Mouse (Mus musculus) heart, postnatal 36 days (tissue): ENCODE measurements at regions not wholly inside any gene's neighbourhood (a gene's known extent, or its start where the extent isn't known, plus 50 kb on each side); places are given as distances from the start of the nearest gene placed in this dataset.
A peak's percentile ranks its signal among the peaks of the same experiment; 100 is the strongest.

Experiments used
- DNase-seq, 2 experiments: peaks; one replicate each; pipeline ENCODE4 v3.0.0; 2021 to 2022
- intact Hi-C: fragments of 180-260 bp; cut with DNase I; formaldehyde crosslinking; loops from one replicate; pipeline ENCODE4 v1.15.1; 2025

DNA sequence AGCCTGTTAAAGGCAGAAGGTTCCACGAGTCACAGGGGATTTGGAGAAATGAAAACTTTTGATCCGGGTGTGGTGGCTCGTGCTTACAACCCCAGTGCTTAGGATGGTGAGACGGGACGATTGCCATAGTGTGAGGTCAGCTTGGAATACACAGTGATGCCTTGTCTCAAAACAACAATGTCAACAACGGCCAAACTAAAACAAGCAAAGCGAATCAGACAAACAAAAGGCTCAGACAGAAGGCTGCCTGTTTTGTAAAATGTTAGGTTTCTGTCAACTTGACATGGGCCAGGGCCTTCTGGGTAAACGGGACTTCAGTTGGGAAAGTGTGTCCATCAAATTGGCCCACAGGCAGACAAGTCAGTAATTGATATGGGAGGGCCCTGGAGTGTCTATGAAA, 201.6 kb downstream of the Etnk1 start:
- no peak for DNase-seq
- intact Hi-C loops: no loop called here

GRCm38 (mm10) chr6:143372487-143372886, 205.5 kb downstream of the Etnk1 start:
- intact Hi-C loops: loop anchor here (10.0 kb wide), 1 partner anchor 1592 kb away; no protein-coding TSS in a partner anchor
- DNase-seq: no peak

GRCm38 (mm10) chr6:143373686-143374273, 206.8 kb downstream of the Etnk1 start:
- intact Hi-C loops: loop anchor here (10.0 kb wide), 1 partner anchor 1591 kb away; no protein-coding TSS in a partner anchor

DNA sequence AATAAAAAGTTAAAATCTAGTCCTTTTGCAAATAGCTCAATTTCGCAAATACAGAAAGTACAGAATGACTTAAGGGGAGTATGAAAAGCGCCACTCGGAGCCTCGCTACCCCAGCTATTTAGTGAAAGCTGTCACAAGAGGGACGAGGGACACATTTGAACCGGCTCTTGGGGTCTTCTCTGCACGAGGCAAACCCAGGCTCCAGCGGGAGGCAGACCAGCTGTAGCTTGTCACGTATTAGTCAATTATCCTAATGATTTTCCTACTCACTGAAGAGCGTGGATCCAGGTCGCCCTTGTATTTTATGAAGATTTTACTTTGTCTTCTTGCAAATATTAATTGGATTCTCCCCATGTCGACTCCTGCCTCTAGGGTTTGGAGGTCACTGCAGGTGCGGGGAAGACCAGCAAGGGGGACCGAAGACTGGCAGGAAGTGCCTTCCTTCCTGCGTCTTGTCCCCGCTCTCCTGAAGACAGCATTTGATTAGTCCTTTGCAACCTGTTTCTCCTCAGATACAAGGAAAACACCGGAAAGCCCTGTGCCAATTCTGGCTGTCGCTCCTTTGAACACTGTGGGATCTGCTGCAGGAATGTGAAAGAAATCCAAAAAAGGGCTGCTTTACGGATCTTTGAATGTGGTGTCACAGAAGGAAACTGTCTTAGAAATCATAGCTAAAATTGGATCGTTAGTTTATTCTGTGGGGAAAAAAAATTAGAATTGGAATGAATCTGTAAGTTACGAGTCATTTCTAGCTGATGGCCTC, 209.1 kb downstream of the Etnk1 start:
- intact Hi-C loops: loop anchor here (10.0 kb wide), 1 partner anchor 1589 kb away; no protein-coding TSS in a partner anchor
- no peak for DNase-seq

More at GRCm38 (mm10) chr6:143373686-143374273, 206.8 kb downstream of the Etnk1 start:
- peak; percentile 31 to 52 for DNase-seq

GRCm38 (mm10) chr6:143377121-143377520, 210.1 kb downstream of the Etnk1 start:
- intact Hi-C loops: loop anchor here (10.0 kb wide), 1 partner anchor 1588 kb away; no protein-coding TSS in a partner anchor
- no peak for DNase-seq

DNA sequence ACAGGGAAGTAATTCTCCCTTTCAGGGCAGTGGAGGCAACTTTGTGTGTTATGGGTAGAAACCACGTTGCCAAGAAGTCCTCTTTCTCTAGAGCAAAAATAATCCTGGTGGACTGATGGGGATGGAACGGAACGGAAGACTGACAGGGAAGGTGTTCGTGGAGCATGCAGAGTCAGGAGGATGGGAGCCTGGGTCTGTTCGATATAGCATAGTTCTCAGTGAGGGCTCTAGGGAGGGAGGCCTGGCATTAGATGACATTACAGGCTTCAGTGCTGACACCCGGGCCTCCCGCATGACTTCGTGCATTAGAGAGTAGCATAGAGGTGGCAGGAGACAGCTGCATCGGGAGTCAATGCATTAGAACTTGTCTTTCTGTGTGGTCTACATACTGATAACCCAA, 211.1 kb downstream of the Etnk1 start:
- DNase-seq: no peak
- intact Hi-C loops: loop anchor here (10.0 kb wide), 1 partner anchor 1587 kb away; no protein-coding TSS in a partner anchor

GRCm38 (mm10) chr6:143380490-143380889, 213.5 kb downstream of the Etnk1 start:
- no peak for DNase-seq
- intact Hi-C loops: no loop called here

DNA sequence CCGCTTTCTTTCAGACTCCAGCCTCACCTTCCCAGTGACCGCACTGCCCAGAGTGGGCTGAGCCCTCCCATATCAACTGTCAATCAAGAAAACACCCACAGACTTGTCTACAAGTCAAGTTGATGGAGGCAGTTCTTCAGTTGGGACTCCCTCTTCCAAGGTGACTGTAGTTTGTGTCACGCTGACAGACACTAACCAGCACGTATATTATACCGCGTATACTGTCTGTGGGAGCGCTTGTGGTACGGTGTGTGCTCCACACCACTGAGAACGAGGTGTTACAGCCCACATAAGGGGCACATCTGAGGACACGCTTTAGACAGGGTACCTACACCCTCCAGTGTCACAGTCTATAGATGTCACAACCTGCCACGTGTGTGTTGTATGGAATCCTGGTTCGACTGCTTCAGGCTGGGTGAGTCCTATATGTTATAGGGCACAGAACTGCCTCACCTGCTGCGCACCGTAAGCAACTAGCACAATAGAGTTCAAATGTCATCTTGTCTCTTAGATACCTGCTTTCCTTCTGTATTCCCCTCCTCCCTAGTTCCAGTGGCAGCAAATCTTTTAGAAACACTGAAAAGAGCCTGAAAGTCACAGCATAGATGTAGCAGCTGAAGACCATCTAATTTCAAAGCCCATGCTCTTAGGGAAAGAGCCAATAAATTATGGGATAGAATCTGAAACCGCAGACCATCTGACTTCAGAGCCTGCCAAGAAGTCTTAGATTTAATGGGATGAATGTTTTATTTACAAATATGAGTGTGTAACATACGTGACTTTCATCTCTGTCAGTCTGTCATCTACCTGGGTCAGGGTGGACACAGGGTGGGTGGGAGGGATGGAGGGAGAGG, 219.8 kb downstream of the Etnk1 start:
- intact Hi-C loops: no loop called here
- DNase-seq: no peak

GRCm38 (mm10) chr6:143393543-143394207, 226.7 kb downstream of the Etnk1 start:
- DNase-seq: no peak
- intact Hi-C loops: no loop called here

DNA sequence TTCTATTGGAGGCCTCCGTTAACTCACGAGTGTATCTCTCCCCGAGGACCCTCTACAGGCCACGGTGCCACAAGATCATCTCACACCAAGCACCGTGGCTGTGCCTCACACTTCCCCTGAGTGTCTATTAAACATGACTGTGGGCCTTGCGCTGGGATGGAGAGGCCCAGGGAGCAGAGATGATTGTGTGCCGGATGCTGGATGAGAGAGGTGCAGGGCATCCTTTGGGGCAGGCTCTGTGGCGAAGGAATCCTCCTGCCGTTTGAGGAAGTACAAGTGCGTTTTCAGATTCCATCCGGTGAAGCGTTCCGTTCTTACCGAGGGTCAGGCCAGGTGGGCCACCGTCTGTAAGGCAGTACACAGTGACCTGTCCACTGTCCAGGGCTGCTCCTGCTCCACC, 227.4 kb downstream of the Etnk1 start:
- DNase-seq: no peak

GRCm38 (mm10) chr6:143401436-143401835, 234.4 kb downstream of the Etnk1 start:
- intact Hi-C loops: no loop called here
- no peak for DNase-seq

More for the DNA sequence above, 227.4 kb downstream of the Etnk1 start:
- intact Hi-C loops: no loop called here

GRCm38 (mm10) chr6:143401921-143402320, 234.9 kb downstream of the Etnk1 start:
- intact Hi-C loops: no loop called here
- no peak for DNase-seq

DNA sequence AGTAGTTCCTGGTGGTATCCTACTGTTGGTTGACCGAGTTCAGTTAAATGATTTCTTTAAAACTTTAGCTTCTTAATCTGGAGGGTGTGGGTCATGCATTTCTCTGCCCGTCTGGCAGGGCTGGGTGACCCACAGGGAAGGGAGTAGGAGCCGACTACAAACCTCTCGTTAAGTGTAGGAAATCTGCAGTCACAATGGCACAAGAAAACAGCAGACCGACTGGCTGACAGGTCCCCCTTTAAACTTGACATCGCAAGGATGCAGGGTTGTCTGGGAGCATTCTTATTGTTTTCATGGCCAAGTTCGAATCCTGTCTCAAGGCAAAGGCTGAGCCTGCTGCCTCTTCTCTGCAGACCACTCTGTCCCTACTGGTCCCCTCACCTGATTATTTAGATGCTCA, 235.7 kb downstream of the Etnk1 start:
- DNase-seq: no peak
- intact Hi-C loops: no loop called here

DNA sequence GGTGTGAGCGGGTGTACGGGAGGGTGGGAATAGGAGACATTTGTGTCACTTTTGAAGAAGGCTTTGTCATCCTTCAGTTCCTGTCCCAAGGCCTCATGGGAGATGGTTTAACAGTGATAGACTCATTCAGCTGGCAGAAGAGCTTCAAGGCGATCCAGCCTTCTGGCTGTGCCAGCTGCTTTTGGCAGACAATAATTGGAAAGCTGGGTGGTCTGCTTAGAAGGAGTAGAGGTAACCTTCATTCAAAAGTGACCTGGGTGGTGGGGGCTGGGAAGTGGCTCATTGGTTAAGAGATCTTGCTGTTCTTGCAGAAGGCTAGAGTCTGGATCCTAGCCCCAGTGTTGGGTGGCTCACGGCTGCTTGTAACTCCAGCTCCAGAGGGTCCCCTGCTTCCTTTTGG, 237.5 kb downstream of the Etnk1 start:
- DNase-seq: no peak
- intact Hi-C loops: no loop called here

- DNase-seq: no peak
- intact Hi-C loops: no loop called here
Measured at GRCm38 (mm10) chr6:143412056-143412455, 245.0 kb downstream of the Etnk1 start.

- intact Hi-C loops: no loop called here
- no peak for DNase-seq
Measured at GRCm38 (mm10) chr6:143412721-143413120, 245.7 kb downstream of the Etnk1 start.

GRCm38 (mm10) chr6:143414590-143415382, 247.8 kb downstream of the Etnk1 start:
- DNase-seq: no peak

GRCm38 (mm10) chr6:143415383-143415778, 248.4 kb downstream of the Etnk1 start:
- intact Hi-C loops: no loop called here

More at GRCm38 (mm10) chr6:143414590-143415382, 247.8 kb downstream of the Etnk1 start:
- intact Hi-C loops: no loop called here

DNA sequence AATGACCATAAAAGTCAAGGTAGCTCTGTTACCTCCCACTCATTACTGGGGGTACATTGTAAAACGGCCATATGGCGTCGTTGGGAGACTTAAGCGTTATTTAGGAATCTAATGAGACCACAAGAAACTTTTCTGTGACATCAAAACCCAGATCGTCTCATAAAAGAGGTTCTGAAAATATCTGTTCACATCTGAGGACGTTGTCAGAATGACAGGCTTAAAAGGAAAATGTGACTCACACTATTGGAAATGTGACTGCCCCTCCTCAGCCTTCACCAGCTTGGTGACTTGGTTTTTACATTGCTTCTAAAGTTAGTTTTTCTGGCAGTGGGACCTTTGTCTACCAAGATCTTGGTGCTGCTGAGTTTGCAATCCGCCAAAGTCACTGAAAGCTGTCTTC, 252.9 kb downstream of the Etnk1 start:
- intact Hi-C loops: no loop called here

More at GRCm38 (mm10) chr6:143415383-143415778, 248.4 kb downstream of the Etnk1 start:
- no peak for DNase-seq

GRCm38 (mm10) chr6:143423026-143423425, 256.0 kb downstream of the Etnk1 start:
- no peak for DNase-seq
- intact Hi-C loops: no loop called here

More for the DNA sequence above, 252.9 kb downstream of the Etnk1 start:
- DNase-seq: no peak
